Mouse (Mus musculus): ENCODE data around the gene Nanog. TPM values are rescaled to one million over a fixed set of nuclear protein-coding genes. Genes with fewer than 3 reads are reported as not detected.
A peak's percentile ranks its signal among the peaks of the same experiment; 100 is the strongest.

Gene Nanog
- polyA plus RNA-seq, 1 experiment from 2014 or later = 0.32 TPM

GRCm38 (mm10) chr6:122668823-122669222 is 38.5 kb upstream of the Nanog start:
- no peak for DNase-seq (ENCODE audit: low spot score)
- no peaks in the 10 kb centered on the region for H3K36me3 ChIP-seq (ENCODE audit: control insufficient read depth, insufficient read depth, low read length)
- ATAC-seq (ENCODE audit: low FRiP score) = peak; percentile 51
- H3K4me1 ChIP-seq (replicated peaks; ENCODE audit: control insufficient read depth, insufficient read depth, low read length) = no peaks in the 10 kb centered on the region
- H3K27ac ChIP-seq (ENCODE audit: low read depth, low read length) = no peak overlapping the region
- no peak overlapping the region for H3K9ac ChIP-seq (ENCODE audit: low read depth, low read length)
- H3K4me2 ChIP-seq (replicated peaks; ENCODE audit: low read depth, low read length) = no peak overlapping the region
- no peak overlapping the region for H3K4me3 ChIP-seq (ENCODE audit: low read depth, low read length)
- H3K27me3 ChIP-seq (ENCODE audit: control insufficient read depth, insufficient read depth, low read length) = no peaks in the 10 kb centered on the region
- no peaks in the 10 kb centered on the region for H3K9me3 ChIP-seq (ENCODE audit: control insufficient read depth, low read length)
- WGBS = 79% methylated on average over 5 of the region's 5 CpGs

GRCm38 (mm10) chr6:122669406-122670200 is 37.7 kb upstream of the Nanog start:
- 7% methylated on average over 19 of the region's 19 CpGs for WGBS

GRCm38 (mm10) chr6:122670201-122670551 is 37.1 kb upstream of the Nanog start:
- Histone ChIP-seq H3K4me1 (replicated peaks; ENCODE audit: control insufficient read depth, insufficient read depth, low read length) (no peaks in the 10 kb centered on the region), H3K36me3 (ENCODE audit: control insufficient read depth, insufficient read depth, low read length) (no peaks in the 10 kb centered on the region), H3K4me2 (replicated peaks; ENCODE audit: low read depth, low read length) (peak overlapping the region; percentile 51), H3K27ac (ENCODE audit: low read depth, low read length) (no peak overlapping the region), H3K9ac (ENCODE audit: low read depth, low read length) (0 out of 2 replicates have a peak overlapping the region, but pooled peaks have one; percentile 0), H3K27me3 (ENCODE audit: control insufficient read depth, insufficient read depth, low read length) (no peaks in the 10 kb centered on the region), H3K9me3 (ENCODE audit: control insufficient read depth, low read length) (no peaks in the 10 kb centered on the region), H3K4me3 (ENCODE audit: low read depth, low read length) (peak overlapping the region; percentile 38)
- ATAC-seq (ENCODE audit: low FRiP score) (no peak), DNase-seq (ENCODE audit: low spot score) (peak; percentile 49)
- WGBS = 37% methylated on average over 10 of the region's 10 CpGs

More at GRCm38 (mm10) chr6:122669406-122670200, 37.7 kb upstream of the Nanog start:
- Histone ChIP-seq H3K9ac (ENCODE audit: low read depth, low read length) (peak overlapping the region; percentile 37; the same call in 1 of the 2 replicates), H3K27ac (ENCODE audit: low read depth, low read length) (no peak overlapping the region), H3K4me1 (replicated peaks; ENCODE audit: control insufficient read depth, insufficient read depth, low read length) (no peaks in the 10 kb centered on the region), H3K9me3 (ENCODE audit: control insufficient read depth, low read length) (no peaks in the 10 kb centered on the region), H3K36me3 (ENCODE audit: control insufficient read depth, insufficient read depth, low read length) (no peaks in the 10 kb centered on the region), H3K4me2 (replicated peaks; ENCODE audit: low read depth, low read length) (peak overlapping the region; percentile 51), H3K4me3 (ENCODE audit: low read depth, low read length) (peak overlapping the region; percentile 38), H3K27me3 (ENCODE audit: control insufficient read depth, insufficient read depth, low read length) (no peaks in the 10 kb centered on the region)
- ATAC-seq (ENCODE audit: low FRiP score) (peak; percentile 92), DNase-seq (ENCODE audit: low spot score) (peak; percentile 99)

GRCm38 (mm10) chr6:122670841-122671240 is 36.4 kb upstream of the Nanog start:
- Histone ChIP-seq H3K4me3 (ENCODE audit: low read depth, low read length) (no peak overlapping the region), H3K4me1 (replicated peaks; ENCODE audit: control insufficient read depth, insufficient read depth, low read length) (no peaks in the 10 kb centered on the region), H3K9ac (ENCODE audit: low read depth, low read length) (no peak overlapping the region), H3K4me2 (replicated peaks; ENCODE audit: low read depth, low read length) (no peak overlapping the region), H3K36me3 (ENCODE audit: control insufficient read depth, insufficient read depth, low read length) (no peaks in the 10 kb centered on the region), H3K9me3 (ENCODE audit: control insufficient read depth, low read length) (no peaks in the 10 kb centered on the region), H3K27me3 (ENCODE audit: control insufficient read depth, insufficient read depth, low read length) (no peaks in the 10 kb centered on the region), H3K27ac (ENCODE audit: low read depth, low read length) (no peak overlapping the region)
- DNase-seq (ENCODE audit: low spot score) = no peak
- ATAC-seq (ENCODE audit: low FRiP score) = no peak
- WGBS = 93% methylated on average over 4 of the region's 4 CpGs

GRCm38 (mm10) chr6:122672746-122673145 is 34.5 kb upstream of the Nanog start:
- 62% methylated on average over 8 of the region's 8 CpGs for WGBS
- ATAC-seq (ENCODE audit: low FRiP score) (no peak), DNase-seq (ENCODE audit: low spot score) (no peak)
- H3K9ac ChIP-seq (ENCODE audit: low read depth, low read length) = no peak overlapping the region
- no peak overlapping the region for H3K4me2 ChIP-seq (replicated peaks; ENCODE audit: low read depth, low read length)
- H3K4me3 ChIP-seq (ENCODE audit: low read depth, low read length) = no peak overlapping the region
- no peak overlapping the region for H3K27ac ChIP-seq (ENCODE audit: low read depth, low read length)
- no peaks in the 10 kb centered on the region for H3K36me3 ChIP-seq (ENCODE audit: control insufficient read depth, insufficient read depth, low read length)
- H3K9me3 ChIP-seq (ENCODE audit: control insufficient read depth, low read length) = no peaks in the 10 kb centered on the region
- H3K27me3 ChIP-seq (ENCODE audit: control insufficient read depth, insufficient read depth, low read length) = no peaks in the 10 kb centered on the region
- H3K4me1 ChIP-seq (replicated peaks; ENCODE audit: control insufficient read depth, insufficient read depth, low read length) = no peaks in the 10 kb centered on the region

GRCm38 (mm10) chr6:122682646-122683045 is 24.6 kb upstream of the Nanog start:
- H3K9me3 ChIP-seq (ENCODE audit: control insufficient read depth, low read length) = no peaks in the 10 kb centered on the region
- H3K4me3 ChIP-seq (ENCODE audit: low read depth, low read length) = no peak overlapping the region
- no peak overlapping the region for H3K9ac ChIP-seq (ENCODE audit: low read depth, low read length)
- no peak overlapping the region for H3K4me2 ChIP-seq (replicated peaks; ENCODE audit: low read depth, low read length)
- 90% methylated on average over 3 of the region's 3 CpGs for WGBS
- no peak for DNase-seq (ENCODE audit: low spot score)
- H3K4me1 ChIP-seq (replicated peaks; ENCODE audit: control insufficient read depth, insufficient read depth, low read length) = no peaks in the 10 kb centered on the region
- H3K36me3 ChIP-seq (ENCODE audit: control insufficient read depth, insufficient read depth, low read length) = no peaks in the 10 kb centered on the region
- no peaks in the 10 kb centered on the region for H3K27me3 ChIP-seq (ENCODE audit: control insufficient read depth, insufficient read depth, low read length)
- no peak for ATAC-seq (ENCODE audit: low FRiP score)
- H3K27ac ChIP-seq (ENCODE audit: low read depth, low read length) = no peak overlapping the region

GRCm38 (mm10) chr6:122686709-122687108 is 20.6 kb upstream of the Nanog start:
- no peak overlapping the region for H3K9ac ChIP-seq (ENCODE audit: low read depth, low read length)
- no peaks in the 10 kb centered on the region for H3K36me3 ChIP-seq (ENCODE audit: control insufficient read depth, insufficient read depth, low read length)
- no peak overlapping the region for H3K4me2 ChIP-seq (replicated peaks; ENCODE audit: low read depth, low read length)
- H3K9me3 ChIP-seq (ENCODE audit: control insufficient read depth, low read length) = no peaks in the 10 kb centered on the region
- no peaks in the 10 kb centered on the region for H3K4me1 ChIP-seq (replicated peaks; ENCODE audit: control insufficient read depth, insufficient read depth, low read length)
- no peaks in the 10 kb centered on the region for H3K27me3 ChIP-seq (ENCODE audit: control insufficient read depth, insufficient read depth, low read length)
- DNase-seq (ENCODE audit: low spot score) (no peak), ATAC-seq (ENCODE audit: low FRiP score) (no peak)
- WGBS = 92% methylated on average over 13 of the region's 13 CpGs
- H3K4me3 ChIP-seq (ENCODE audit: low read depth, low read length) = no peak overlapping the region
- no peak overlapping the region for H3K27ac ChIP-seq (ENCODE audit: low read depth, low read length)

- Histone ChIP-seq H3K4me3 (ENCODE audit: low read depth, low read length) (no peak overlapping the region), H3K9me3 (ENCODE audit: control insufficient read depth, low read length) (no peaks in the 10 kb centered on the region), H3K4me2 (replicated peaks; ENCODE audit: low read depth, low read length) (no peak overlapping the region), H3K27ac (ENCODE audit: low read depth, low read length) (no peak overlapping the region), H3K27me3 (ENCODE audit: control insufficient read depth, insufficient read depth, low read length) (no peaks in the 10 kb centered on the region), H3K4me1 (replicated peaks; ENCODE audit: control insufficient read depth, insufficient read depth, low read length) (no peaks in the 10 kb centered on the region), H3K36me3 (ENCODE audit: control insufficient read depth, insufficient read depth, low read length) (no peaks in the 10 kb centered on the region), H3K9ac (ENCODE audit: low read depth, low read length) (no peak overlapping the region)
- no peak for DNase-seq (ENCODE audit: low spot score)
- 89% methylated on average over 6 of the region's 6 CpGs for WGBS
- no peak for ATAC-seq (ENCODE audit: low FRiP score)
Measured at GRCm38 (mm10) chr6:122689411-122690055, 17.8 kb upstream of the Nanog start.

GRCm38 (mm10) chr6:122690082-122690481 is 17.2 kb upstream of the Nanog start:
- WGBS = 89% methylated on average over 5 of the region's 5 CpGs

More at GRCm38 (mm10) chr6:122690082-122690481, 17.2 kb upstream of the Nanog start:
- Histone ChIP-seq H3K9me3 (ENCODE audit: control insufficient read depth, low read length) (no peaks in the 10 kb centered on the region), H3K4me3 (ENCODE audit: low read depth, low read length) (no peak overlapping the region), H3K9ac (ENCODE audit: low read depth, low read length) (no peak overlapping the region), H3K4me1 (replicated peaks; ENCODE audit: control insufficient read depth, insufficient read depth, low read length) (no peaks in the 10 kb centered on the region), H3K4me2 (replicated peaks; ENCODE audit: low read depth, low read length) (no peak overlapping the region), H3K36me3 (ENCODE audit: control insufficient read depth, insufficient read depth, low read length) (no peaks in the 10 kb centered on the region), H3K27me3 (ENCODE audit: control insufficient read depth, insufficient read depth, low read length) (no peaks in the 10 kb centered on the region), H3K27ac (ENCODE audit: low read depth, low read length) (no peak overlapping the region)
- ATAC-seq (ENCODE audit: low FRiP score) (no peak), DNase-seq (ENCODE audit: low spot score) (no peak)
